Mouse (Mus musculus) urinary bladder, postnatal 4 days (tissue): ENCODE results near the gene Fkbp14.

Experiments
- DNase-seq, 2 experiments: peaks; one replicate each; pipeline ENCODE4 v3.0.0; 2021 to 2022; ENCODE audit warnings: low spot score in 2 of 2

Fkbp14 gene

GRCm38 (mm10) chr6:54597208-54597607 is at the start of gene Fkbp14:
Gene Fkbp14, minus strand, starts transcription at chr6:54597308.
- no peak for DNase-seq

- DNase-seq, result no peak
Measured at GRCm38 (mm10) chr6:54643181-54643580, 46.1 kb upstream of the Fkbp14 start.

GRCm38 (mm10) chr6:54641953-54642352 is 44.8 kb upstream of the Fkbp14 start:
- no peak for DNase-seq

GRCm38 (mm10) chr6:54639877-54640276 is 42.8 kb upstream of the Fkbp14 start:
- DNase-seq, result no peak

- DNase-seq, result no peak
Measured at GRCm38 (mm10) chr6:54631462-54631861, 34.4 kb upstream of the Fkbp14 start.

- no peak for DNase-seq
Measured at GRCm38 (mm10) chr6:54629734-54630133, 32.6 kb upstream of the Fkbp14 start.

GRCm38 (mm10) chr6:54628381-54628780 is 31.3 kb upstream of the Fkbp14 start:
- DNase-seq, result no peak

- DNase-seq, result no peak
Measured at GRCm38 (mm10) chr6:54620357-54620756, 23.2 kb upstream of the Fkbp14 start.

- no peak for DNase-seq
Measured at GRCm38 (mm10) chr6:54619530-54619929, 22.4 kb upstream of the Fkbp14 start.

GRCm38 (mm10) chr6:54617363-54617762 is 20.3 kb upstream of the Fkbp14 start:
- no peak for DNase-seq

GRCm38 (mm10) chr6:54606241-54606640 is 9.1 kb upstream of the Fkbp14 start:
- no peak for DNase-seq

GRCm38 (mm10) chr6:54604001-54604715 is 7.0 kb upstream of the Fkbp14 start:
- DNase-seq, result no peak

GRCm38 (mm10) chr6:54602891-54603290 is 5.8 kb upstream of the Fkbp14 start:
- DNase-seq, result no peak

GRCm38 (mm10) chr6:54600681-54601347 is 3.7 kb upstream of the Fkbp14 start:
- DNase-seq, result no peak

GRCm38 (mm10) chr6:54597711-54598110 is 603 bp upstream of the Fkbp14 start:
- no peak for DNase-seq

GRCm38 (mm10) chr6:54595330-54595878 is 1.7 kb downstream of the Fkbp14 start:
- DNase-seq, result no peak

- peak; percentile 91 for DNase-seq
Measured at GRCm38 (mm10) chr6:54594469-54595329, 2.4 kb downstream of the Fkbp14 start, which contains the start of gene Plekha8. Gene Plekha8, plus strand, starts transcription at chr6:54595111.

- DNase-seq, result no peak
Measured at GRCm38 (mm10) chr6:54593766-54594468, 3.2 kb downstream of the Fkbp14 start.

- DNase-seq, result peak; percentile 90 to 92
Measured at GRCm38 (mm10) chr6:54592938-54593535, 4.1 kb downstream of the Fkbp14 start.

GRCm38 (mm10) chr6:54591778-54592177 is 5.3 kb downstream of the Fkbp14 start:
- no peak for DNase-seq

GRCm38 (mm10) chr6:54590691-54591090 is 6.4 kb downstream of the Fkbp14 start:
- DNase-seq, result no peak
